Mouse (Mus musculus): ENCODE data around the gene Gjd3. TPM values are rescaled to one million over a fixed set of nuclear protein-coding genes. Genes with fewer than 3 reads are reported as not detected.

Gjd3 gene
- polyA plus RNA-seq, 1 experiment from 2014 or later: not detected

DNA sequence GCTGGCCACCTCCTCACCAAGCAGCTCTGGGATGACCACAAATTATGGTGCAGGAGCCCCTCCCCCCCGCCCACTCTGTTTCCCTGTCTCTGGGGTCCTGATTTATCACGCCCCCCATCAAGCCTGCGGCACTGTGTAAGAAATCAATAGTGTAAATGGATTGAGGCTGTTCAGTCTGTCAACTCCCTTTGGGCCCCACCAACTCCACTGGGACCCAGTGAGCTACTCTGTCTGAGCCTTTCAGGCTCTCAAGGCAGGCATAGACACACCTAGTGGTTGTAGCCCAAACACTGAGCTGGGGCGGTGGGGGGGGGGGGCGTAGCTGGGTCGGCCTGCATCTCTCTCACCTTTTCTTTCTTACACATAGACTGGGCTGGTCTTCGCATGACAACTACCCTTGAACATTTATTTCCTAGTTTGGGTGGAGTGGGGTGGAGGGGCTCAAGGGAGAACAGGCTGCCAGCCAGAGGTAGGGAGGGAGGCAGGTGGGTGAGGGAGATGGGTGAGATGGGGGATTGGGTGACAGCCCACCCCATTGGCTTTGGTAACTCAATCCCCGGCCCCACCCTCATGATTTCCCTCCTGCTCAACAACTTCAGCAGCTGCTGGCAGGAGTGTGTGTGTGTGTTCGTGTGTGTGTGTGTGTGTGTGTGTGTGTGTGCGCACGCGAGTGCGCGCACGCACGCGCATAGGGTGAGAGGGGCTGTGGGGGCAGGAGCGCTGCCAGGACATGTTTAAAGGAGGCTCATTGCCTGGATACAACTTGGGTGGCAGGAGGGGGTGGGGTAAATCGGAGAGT, 50.3 kb downstream of the Gjd3 start:
- H3K27ac ChIP-seq (ENCODE audit: low read depth): peak overlapping the region; percentile 92
- no peak overlapping the region for H3K9ac ChIP-seq
- H3K36me3 ChIP-seq (ENCODE audit: insufficient read depth): no peaks in the 10 kb centered on the region
- no peaks in the 10 kb centered on the region for H3K27me3 ChIP-seq (ENCODE audit: insufficient read depth, low read length)
- peaks cover 68% of the 10 kb centered on the region for H3K4me1 ChIP-seq (ENCODE audit: insufficient read depth)
- ATAC-seq (ENCODE audit: insufficient read depth): no peak
- H3K4me2 ChIP-seq: peak overlapping the region; percentile 91
- WGBS: 9% methylated on average over 19 of the region's 19 CpGs
- DNase-seq: peak; percentile 77
- no peak for TF ChIP-seq CTCF (IDR thresholded peaks at IDR 0.05; ENCODE audit: low read depth)
- H3K4me3 ChIP-seq (ENCODE audit: low read depth, low read length): peak overlapping the region; percentile 5; the same call in 1 of the 2 replicates
- H3K9me3 ChIP-seq (ENCODE audit: low read depth, low read length): no peaks in the 10 kb centered on the region

Other genes starting within 250 kb of the Gjd3 start
- 46.8 and 47.1 TPM in 2 replicates for gene Thra, start 242.4 kb downstream of the Gjd3 start, polyA plus RNA-seq (2014; fragmentation: Nextera tagmentation; extraction: Ambion mirVana)
- 1.4 and 1.7 TPM in 2 replicates for gene Nr1d1, start 207.7 kb downstream of the Gjd3 start, polyA plus RNA-seq (2014; fragmentation: Nextera tagmentation; extraction: Ambion mirVana)
- gene Msl1, start 187.5 kb downstream of the Gjd3 start, polyA plus RNA-seq (2014; fragmentation: Nextera tagmentation; extraction: Ambion mirVana): 16.2 and 16.3 TPM in 2 replicates
- 41.0 and 42.8 TPM in 2 replicates for gene Casc3, start 178.1 kb downstream of the Gjd3 start, polyA plus RNA-seq (2014; fragmentation: Nextera tagmentation; extraction: Ambion mirVana)
- 1.5 and 2.1 TPM in 2 replicates for gene Rapgefl1, start 146.2 kb downstream of the Gjd3 start, polyA plus RNA-seq (2014; fragmentation: Nextera tagmentation; extraction: Ambion mirVana)
- 4.7 and 5.7 TPM in 2 replicates for gene Wipf2, start 119.4 kb downstream of the Gjd3 start, polyA plus RNA-seq (2014; fragmentation: Nextera tagmentation; extraction: Ambion mirVana)
- gene Cdc6, start 75.2 kb downstream of the Gjd3 start, polyA plus RNA-seq (2014; fragmentation: Nextera tagmentation; extraction: Ambion mirVana): 47.0 and 48.1 TPM in 2 replicates
- gene Rara, start 55.2 kb downstream of the Gjd3 start, polyA plus RNA-seq (2014; fragmentation: Nextera tagmentation; extraction: Ambion mirVana): 43.2 and 45.3 TPM in 2 replicates
- gene Top2a, start 41.2 kb upstream of the Gjd3 start, polyA plus RNA-seq (2014; fragmentation: Nextera tagmentation; extraction: Ambion mirVana): 349 and 364 TPM in 2 replicates
- 404 and 412 TPM in 2 replicates for gene Igfbp4, start 58.2 kb upstream of the Gjd3 start, polyA plus RNA-seq (2014; fragmentation: Nextera tagmentation; extraction: Ambion mirVana)
- gene Tns4, start 106.3 kb upstream of the Gjd3 start, polyA plus RNA-seq (2014; fragmentation: Nextera tagmentation; extraction: Ambion mirVana): 0.39 and 0.47 TPM in 2 replicates
- gene Ccr7, start 172.1 kb upstream of the Gjd3 start, polyA plus RNA-seq (2014; fragmentation: Nextera tagmentation; extraction: Ambion mirVana): 0.30 and 0.45 TPM in 2 replicates
- gene Smarce1, start 248.0 kb upstream of the Gjd3 start, polyA plus RNA-seq (2014; fragmentation: Nextera tagmentation; extraction: Ambion mirVana): 170 and 189 TPM in 2 replicates

Measured in lung, embryonic 14.5 days (tissue).